Mouse (Mus musculus): ENCODE measurements around the gene Pard3b. TPM values are rescaled to one million over a fixed set of nuclear protein-coding genes. Genes with fewer than 3 reads are reported as not detected.

The Pard3b gene
- total and polyA plus RNA-seq, 3 experiments, result 0.30 to 0.75 (median 0.63) TPM

DNA sequence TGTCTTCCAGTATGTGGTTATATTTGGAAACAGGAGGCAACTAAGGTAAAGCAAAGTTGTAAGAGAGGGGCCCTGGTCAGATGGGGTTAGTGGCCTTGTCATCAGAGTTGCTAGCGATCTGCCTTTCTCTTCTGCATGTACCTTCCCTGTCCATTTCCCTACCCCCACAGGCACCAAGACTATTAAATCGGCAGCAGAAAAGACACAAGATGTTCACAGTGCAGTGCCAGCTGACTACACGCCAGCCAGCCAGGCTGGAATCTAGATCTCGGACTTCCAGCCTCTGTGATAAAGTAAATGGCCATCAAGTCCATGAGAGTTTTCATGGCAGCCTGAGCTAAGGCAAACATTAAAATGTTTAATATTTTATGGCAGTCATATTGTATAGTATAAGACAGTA is 257.4 kb downstream of the Pard3b start:
- H3K9ac ChIP-seq (ENCODE audit: insufficient read depth, low read depth), result no peak overlapping the region
- no peaks in the 10 kb centered on the region for H3K27me3 ChIP-seq (replicated peaks)
- no peak overlapping the region for H3K27ac ChIP-seq (ENCODE audit: insufficient read depth, low read depth)
- no peak overlapping the region for H3K4me2 ChIP-seq (ENCODE audit: insufficient read depth, low read depth, poor library complexity, severe bottlenecking)
- no peaks in the 10 kb centered on the region for H3K4me1 ChIP-seq (ENCODE audit: control insufficient read depth in 1 of 2, insufficient read depth in 2 of 2)
- no peaks in the 10 kb centered on the region for H3K9me3 ChIP-seq (replicated peaks; ENCODE audit: low read length)
- no peak for DNase-seq (ENCODE audit: extremely low read depth)
- no peaks in the 10 kb centered on the region for H3K79me2 ChIP-seq (replicated peaks; ENCODE audit: control insufficient read depth, extremely low read depth, insufficient read depth, poor library complexity, severe bottlenecking)
- dilution Hi-C loops (cut with MboI; ENCODE audit: extremely low pct_ligation_motif_present, extremely low pct_unique_long_range_greater_than_20kb, low sequenced_read_pairs), result no loop called here
- H3K4me3 ChIP-seq (replicated peaks in 1 of 3; ENCODE audit: low read depth in 2 of 3, low read length in 2 of 3, poor library complexity in 1 of 3), result no peak overlapping the region
- TF ChIP-seq TBP (conservative IDR thresholded peaks at IDR 0.05; ENCODE audit: low read depth, low read length) (no peak), JUND (conservative IDR thresholded peaks at IDR 0.05; ENCODE audit: low read depth, low read length) (no peak), MEF2A (IDR thresholded peaks at IDR 0.05; ENCODE audit: borderline replicate concordance, low read depth, low read length) (no peak), IRF4 (IDR thresholded peaks at IDR 0.05; ENCODE audit: low read depth, low read length) (no peak), EP300 (IDR thresholded peaks at IDR 0.05; ENCODE audit: low read length) (no peak), MAZ (IDR thresholded peaks at IDR 0.05; ENCODE audit: low read depth, low read length) (no peak), CHD1 (IDR thresholded peaks at IDR 0.05; ENCODE audit: low read depth, low read length) (no peak), ZMIZ1 (IDR thresholded peaks at IDR 0.05; ENCODE audit: low read depth, low read length) (no peak), POLR2AphosphoS2 (IDR thresholded peaks at IDR 0.05; ENCODE audit: low read depth, low read length) (no peak), ZKSCAN1 (IDR thresholded peaks at IDR 0.05; ENCODE audit: borderline replicate concordance, low read depth, low read length) (no peak), TCF12 (IDR thresholded peaks at IDR 0.05; ENCODE audit: low read depth, low read length) (no peak), RCOR1 (conservative IDR thresholded peaks at IDR 0.05; ENCODE audit: low read depth, low read length) (no peak), MAFK (IDR thresholded peaks at IDR 0.05; ENCODE audit: insufficient replicate concordance, low read length) (no peak), JUN (IDR thresholded peaks at IDR 0.05; ENCODE audit: insufficient read depth, low read depth, low read length) (no peak), KAT2A (IDR thresholded peaks at IDR 0.05; ENCODE audit: insufficient replicate concordance, low read length) (no peak), CHD2 (IDR thresholded peaks at IDR 0.05; ENCODE audit: low read length) (no peak), ETS1 (conservative IDR thresholded peaks at IDR 0.05; ENCODE audit: low read depth, low read length) (no peak), POLR2A (IDR thresholded peaks at IDR 0.05; ENCODE audit: low read depth, low read length) (no peak), ZC3H11A (IDR thresholded peaks at IDR 0.05; ENCODE audit: low read depth, low read length) (no peak), NRF1 (IDR thresholded peaks at IDR 0.05; ENCODE audit: low read depth, low read length) (no peak)
- H3K36me3 ChIP-seq (replicated peaks in 1 of 2; ENCODE audit: control insufficient read depth in 1 of 2, insufficient read depth in 1 of 2, low read length in 1 of 2), result no peaks in the 10 kb centered on the region
- in situ Hi-C loops (cut with MboI; ENCODE audit: low pct_ligation_motif_present, low pct_unique_long_range_greater_than_20kb, low sequenced_read_pairs), result no loop called here

- Histone ChIP-seq H3K27me3 (replicated peaks) (no peaks in the 10 kb centered on the region), H3K9me3 (replicated peaks; ENCODE audit: low read length) (no peaks in the 10 kb centered on the region), H3K27ac (ENCODE audit: insufficient read depth, low read depth) (no peak overlapping the region), H3K36me3 (replicated peaks in 1 of 2; ENCODE audit: control insufficient read depth in 1 of 2, insufficient read depth in 1 of 2, low read length in 1 of 2) (no peaks in the 10 kb centered on the region), H3K79me2 (replicated peaks; ENCODE audit: control insufficient read depth, extremely low read depth, insufficient read depth, poor library complexity, severe bottlenecking) (no peaks in the 10 kb centered on the region), H3K4me2 (ENCODE audit: insufficient read depth, low read depth, poor library complexity, severe bottlenecking) (no peak overlapping the region), H3K9ac (ENCODE audit: insufficient read depth, low read depth) (no peak overlapping the region), H3K4me3 (replicated peaks in 1 of 3; ENCODE audit: low read depth in 2 of 3, low read length in 2 of 3, poor library complexity in 1 of 3) (no peak overlapping the region), H3K4me1 (ENCODE audit: control insufficient read depth in 1 of 2, insufficient read depth in 2 of 2) (no peaks in the 10 kb centered on the region)
- DNase-seq (ENCODE audit: extremely low read depth), result no peak
- dilution Hi-C loops (cut with MboI; ENCODE audit: extremely low pct_ligation_motif_present, extremely low pct_unique_long_range_greater_than_20kb, low sequenced_read_pairs) (no loop called here), in situ Hi-C loops (cut with MboI; ENCODE audit: low pct_ligation_motif_present, low pct_unique_long_range_greater_than_20kb, low sequenced_read_pairs) (no loop called here)
- no peak for TF ChIP-seq POLR2AphosphoS2 (IDR thresholded peaks at IDR 0.05; ENCODE audit: low read depth, low read length)
- no peak for TF ChIP-seq CHD2 (IDR thresholded peaks at IDR 0.05; ENCODE audit: low read length)
- no peak for TF ChIP-seq USF1 (IDR thresholded peaks at IDR 0.05; ENCODE audit: low read depth, low read length)
- no peak for TF ChIP-seq MAX (IDR thresholded peaks at IDR 0.05; ENCODE audit: low read length)
- TF ChIP-seq BHLHE40 (IDR thresholded peaks at IDR 0.05; ENCODE audit: low read depth, low read length), result no peak
- TF ChIP-seq ELF1 (IDR thresholded peaks at IDR 0.05; ENCODE audit: low read depth, low read length), result no peak
- no peak for TF ChIP-seq KAT2A (IDR thresholded peaks at IDR 0.05; ENCODE audit: insufficient replicate concordance, low read length)
- no peak for TF ChIP-seq POLR2A (IDR thresholded peaks at IDR 0.05; ENCODE audit: low read depth, low read length)
- TF ChIP-seq TCF12 (IDR thresholded peaks at IDR 0.05; ENCODE audit: low read depth, low read length), result no peak
- no peak for TF ChIP-seq MYC (IDR thresholded peaks at IDR 0.05; ENCODE audit: low read depth, low read length)
- TF ChIP-seq EP300 (IDR thresholded peaks at IDR 0.05; ENCODE audit: low read length), result no peak
- TF ChIP-seq UBTF (IDR thresholded peaks at IDR 0.05; ENCODE audit: low read depth, low read length), result no peak
These were observed 264.8 kb downstream of the Pard3b start for GRCm38 (mm10) chr1:61903271-61904007.
